Mouse (Mus musculus) mouse embryonic stem cell (cell line): ENCODE measurements around the gene St6galnac6.

Experiments used
- in situ Hi-C, 2 experiments: fragments of 300-500 bp; cut with MboI; formaldehyde crosslinking; loops; 1 replicate in 1 of 2; 3 replicates in 1 of 2; pipeline ENCODE4 v1.14.3; 2019 to 2020; ENCODE audit warnings: low sequenced_read_pairs in 2 of 2, low pct_unique_long_range_greater_than_20kb in 1 of 2, mixed read lengths in 1 of 2; ENCODE audit not compliant: unreplicated experiment in 1 of 2

Gene St6galnac6

DNA sequence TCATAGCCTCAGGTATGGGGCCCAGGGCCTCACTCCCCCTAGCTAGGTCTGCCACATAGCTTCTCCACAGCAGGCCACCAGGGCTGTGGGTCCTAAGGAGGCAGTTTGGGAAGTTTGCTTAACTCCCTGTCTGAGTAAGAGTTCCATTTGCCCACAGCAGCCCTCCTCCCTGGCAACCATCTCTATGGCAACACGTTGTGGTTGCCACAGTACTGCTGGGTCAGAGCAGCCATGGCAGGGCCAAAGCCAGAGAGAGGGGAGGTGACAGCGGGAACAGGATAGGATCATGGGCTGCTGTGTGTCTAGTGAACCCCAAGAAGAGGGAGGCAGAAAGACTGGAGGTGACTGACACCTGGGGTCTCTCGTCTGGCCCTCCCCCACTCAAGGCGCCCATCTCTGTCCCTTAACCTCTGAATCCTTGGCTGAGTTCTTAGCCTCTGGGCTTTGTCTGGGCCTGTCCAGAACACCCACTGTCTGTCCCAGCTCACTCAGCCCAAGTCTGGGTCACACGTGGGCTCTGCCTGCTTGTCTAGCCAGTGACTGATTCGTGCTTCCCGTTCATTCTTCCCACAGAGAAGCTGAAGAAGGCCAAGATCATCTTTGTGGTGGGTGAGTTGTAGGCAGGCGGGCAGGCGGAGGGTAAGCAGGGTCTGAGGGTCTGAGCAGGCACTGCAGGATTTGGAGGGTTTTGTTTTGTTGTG lies 29.9 kb downstream of the St6galnac6 start:
- in situ Hi-C loops: no loop called here

- in situ Hi-C loops: loop anchor here in 1 of 2 experiments (10.0 kb wide), 1 partner anchor 55 kb away; no protein-coding TSS in a partner anchor
Measured at GRCm38 (mm10) chr2:32630036-32630435, 30.5 kb downstream of the St6galnac6 start.

DNA sequence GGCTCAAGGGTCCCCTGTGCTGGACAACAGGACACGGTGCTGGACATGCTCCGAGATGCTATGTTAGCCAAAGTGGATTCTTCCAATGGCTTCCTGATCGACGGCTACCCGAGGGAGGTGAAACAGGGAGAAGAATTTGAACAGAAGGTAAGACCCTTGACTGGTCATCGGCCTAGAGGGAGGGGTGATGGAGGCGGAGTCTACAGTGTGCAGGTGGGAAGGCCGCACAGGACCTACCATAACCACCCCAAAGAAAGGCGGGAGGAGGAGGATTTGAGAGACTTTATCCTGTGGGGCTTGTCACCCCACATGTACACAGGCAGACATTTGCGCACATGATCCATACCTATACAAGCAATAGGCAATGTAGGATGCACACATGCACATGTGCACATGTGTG lies 31.5 kb downstream of the St6galnac6 start:
- in situ Hi-C loops: loop anchor here in 1 of 2 experiments (10.0 kb wide), 1 partner anchor 54 kb away; no protein-coding TSS in a partner anchor

GRCm38 (mm10) chr2:32631737-32632394 lies 32.4 kb downstream of the St6galnac6 start:
- in situ Hi-C loops: loop anchor here in 1 of 2 experiments (10.0 kb wide), 1 partner anchor 53 kb away; no protein-coding TSS in a partner anchor

GRCm38 (mm10) chr2:32633660-32634059 lies 34.2 kb downstream of the St6galnac6 start:
- in situ Hi-C loops: loop anchor here in 1 of 2 experiments (10.0 kb wide), 1 partner anchor 51 kb away; no protein-coding TSS in a partner anchor

DNA sequence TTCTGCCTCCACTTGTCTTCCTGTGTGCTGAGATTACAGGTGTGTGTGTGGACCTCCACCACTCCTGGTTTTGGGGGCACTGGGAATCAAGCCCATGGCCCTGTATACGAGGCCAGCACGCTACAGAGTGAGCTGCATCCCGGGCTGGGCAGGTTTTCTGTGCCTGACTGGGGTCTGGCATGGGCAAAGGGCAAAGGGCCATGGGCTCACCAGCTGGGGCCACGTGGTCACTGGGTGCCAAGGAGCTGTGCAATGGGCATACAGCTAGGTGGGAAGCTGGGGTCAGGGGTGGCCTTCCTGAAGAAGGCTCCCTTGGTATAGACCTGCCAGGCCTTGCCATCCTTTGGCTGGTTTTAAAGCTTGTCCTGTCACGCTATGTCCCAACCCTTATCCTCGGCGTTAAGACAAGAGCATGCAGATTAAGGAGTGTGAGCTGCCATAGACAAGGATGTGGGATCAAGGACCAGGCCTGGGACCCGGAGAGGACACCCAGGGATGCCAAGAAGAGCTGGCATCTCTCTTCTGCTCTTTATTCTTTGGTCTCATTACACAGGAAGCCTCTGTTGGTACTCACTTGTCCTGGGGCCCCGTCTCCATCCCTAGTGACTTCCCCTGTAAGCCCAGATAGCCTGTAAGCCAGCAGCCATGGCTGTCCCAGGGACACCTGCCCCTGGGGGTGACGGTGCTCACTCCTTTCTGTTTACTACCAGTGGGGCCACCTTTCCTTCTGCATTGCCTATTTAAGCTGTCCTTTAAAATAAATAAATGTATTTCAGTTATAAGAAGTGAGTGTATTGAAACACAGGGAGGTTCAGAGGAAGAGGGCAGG lies 35.0 kb downstream of the St6galnac6 start:
- in situ Hi-C loops: loop anchor here in 1 of 2 experiments (10.0 kb wide), 1 partner anchor 50 kb away; no protein-coding TSS in a partner anchor

DNA sequence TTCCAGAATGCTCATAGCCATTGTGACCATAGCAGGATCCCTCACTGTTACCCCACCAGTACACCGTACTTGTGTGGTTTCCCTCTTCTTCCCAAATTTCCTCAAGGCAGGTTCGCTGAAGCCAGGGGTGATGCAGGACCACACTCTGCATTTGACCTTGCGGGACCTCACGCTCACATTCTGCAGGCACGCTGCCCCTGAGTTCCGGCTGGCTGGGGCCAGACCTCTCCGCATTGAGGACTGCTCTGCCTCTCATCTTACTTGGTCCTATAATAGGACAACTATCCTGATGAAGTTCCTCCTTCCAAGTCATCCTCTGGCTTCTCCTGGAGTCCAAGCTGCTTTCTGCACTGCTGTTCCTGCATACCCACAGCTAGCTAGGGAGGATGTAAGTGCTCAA lies 37.1 kb downstream of the St6galnac6 start:
- in situ Hi-C loops: loop anchor here in 1 of 2 experiments (10.0 kb wide), 1 partner anchor 48 kb away; no protein-coding TSS in a partner anchor

- in situ Hi-C loops: loop anchor here in 1 of 2 experiments (10.0 kb wide), 1 partner anchor 47 kb away; no protein-coding TSS in a partner anchor
Measured at GRCm38 (mm10) chr2:32637778-32638281, 38.3 kb downstream of the St6galnac6 start.

GRCm38 (mm10) chr2:32639632-32640031 lies 40.1 kb downstream of the St6galnac6 start:
- in situ Hi-C loops: loop anchor here in 1 of 2 experiments (10.0 kb wide), 1 partner anchor 45 kb away; no protein-coding TSS in a partner anchor

- in situ Hi-C loops: no loop called here
Measured at GRCm38 (mm10) chr2:32640550-32641051, 41.1 kb downstream of the St6galnac6 start.

DNA sequence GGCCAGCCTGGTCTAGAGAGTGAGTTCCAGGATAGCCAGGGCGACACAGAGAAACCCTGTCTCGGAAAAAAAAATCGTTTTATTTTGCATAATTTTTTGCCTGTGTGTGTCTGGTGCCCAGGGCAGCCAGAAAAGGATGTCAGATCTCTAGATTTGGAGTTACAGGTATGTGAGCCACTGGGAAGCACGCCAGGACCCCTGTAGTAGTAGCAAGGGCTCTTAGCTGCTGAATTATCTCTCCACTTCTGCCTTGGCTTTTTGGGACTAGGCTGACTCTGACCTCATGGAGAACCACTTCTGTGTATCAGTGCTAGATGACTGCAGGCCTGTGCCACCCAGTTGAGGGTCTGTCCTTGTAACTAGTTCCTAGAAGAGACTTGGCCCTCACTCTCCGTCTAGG lies 42.3 kb downstream of the St6galnac6 start:
- in situ Hi-C loops: no loop called here

DNA sequence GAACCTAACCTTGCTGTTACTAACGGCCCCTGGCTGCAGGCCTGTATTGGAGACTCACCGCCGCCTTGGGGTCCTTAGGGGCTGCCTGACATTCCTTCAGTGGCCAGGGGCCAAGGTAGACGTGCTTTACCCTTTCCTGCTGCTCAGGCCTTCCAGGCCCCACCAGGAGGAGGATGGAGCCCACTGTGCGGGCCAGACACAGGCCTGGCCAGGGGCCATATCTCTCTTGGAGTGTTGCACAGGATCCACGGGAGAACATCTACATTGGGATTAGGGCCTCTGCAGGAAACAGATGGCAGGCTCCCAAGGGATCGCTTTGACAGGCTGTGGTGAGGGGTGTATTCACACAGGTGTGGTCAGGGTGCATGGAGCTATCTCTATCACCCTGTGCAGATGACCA lies 43.3 kb downstream of the St6galnac6 start:
- in situ Hi-C loops: no loop called here

- in situ Hi-C loops: no loop called here
Measured at GRCm38 (mm10) chr2:32644083-32644482, 44.6 kb downstream of the St6galnac6 start.

- in situ Hi-C loops: no loop called here
Measured at GRCm38 (mm10) chr2:32644799-32645475, 45.4 kb downstream of the St6galnac6 start.

DNA sequence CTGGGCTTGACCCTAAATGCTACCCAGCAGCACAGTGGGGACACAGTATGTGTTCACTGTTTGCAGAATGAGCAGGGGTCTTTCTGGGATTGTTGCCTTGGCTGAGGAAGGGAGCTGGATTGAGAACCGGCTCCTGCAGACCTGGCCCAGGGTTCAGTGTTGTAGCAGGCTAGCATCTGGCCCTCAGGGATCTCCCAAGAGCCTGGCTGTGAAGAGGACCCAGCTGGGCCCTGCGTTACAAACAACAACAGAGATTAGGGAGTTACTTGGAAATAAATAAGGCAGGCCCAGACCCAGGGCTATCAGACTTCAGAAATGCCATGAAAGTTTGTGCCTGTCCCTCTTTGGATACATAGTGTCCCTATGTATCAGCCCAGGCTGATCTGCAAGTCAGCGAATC lies 46.1 kb downstream of the St6galnac6 start:
- in situ Hi-C loops: no loop called here

GRCm38 (mm10) chr2:32646379-32647056 lies 47.0 kb downstream of the St6galnac6 start, which contains the start of gene Eng:
Gene Eng, plus strand, starts transcription at chr2:32646595.
- in situ Hi-C loops: no loop called here

- in situ Hi-C loops: no loop called here
Measured at GRCm38 (mm10) chr2:32647366-32647765, 47.9 kb downstream of the St6galnac6 start.
